Mouse (Mus musculus) gastrocnemius, postnatal 4 days (tissue): ENCODE data around the gene Crim1. TPM values are rescaled to one million over a fixed set of nuclear protein-coding genes. Genes with fewer than 3 reads are reported as not detected.

ENCODE experiments used
- DNase-seq, 2 experiments: peaks; one replicate each; pipeline ENCODE4 v3.0.0; 2021 to 2022; ENCODE audit warnings: low spot score in 2 of 2, mixed read lengths in 2 of 2
- total RNA-seq, 2 experiments: library from RNA; stranded (reverse); gene quantifications; 2 replicates each; pipeline ENCODE4 v1.2.3; 2021

The Crim1 gene
- total RNA-seq, 2 experiments from 2014 or later, result 21.1 to 26.8 TPM

GRCm38 (mm10) chr17:78366070-78366469 is 166.0 kb downstream of the Crim1 start:
- no peak for DNase-seq

GRCm38 (mm10) chr17:78368481-78368880 is 168.4 kb downstream of the Crim1 start:
- no peak for DNase-seq

- no peak for DNase-seq
These were observed 170.4 kb downstream of the Crim1 start for GRCm38 (mm10) chr17:78370445-78370844.

- no peak for DNase-seq
These were observed 173.1 kb downstream of the Crim1 start for GRCm38 (mm10) chr17:78373174-78373573.

GRCm38 (mm10) chr17:78373849-78374248 is 173.8 kb downstream of the Crim1 start:
- DNase-seq, result no peak

- no peak for DNase-seq
These were observed 174.7 kb downstream of the Crim1 start for GRCm38 (mm10) chr17:78374756-78375155.

GRCm38 (mm10) chr17:78376587-78376986 is 176.5 kb downstream of the Crim1 start:
- DNase-seq, result no peak

GRCm38 (mm10) chr17:78379079-78379729 is 179.2 kb downstream of the Crim1 start:
- DNase-seq, result no peak

- DNase-seq, result no peak
These were observed 179.7 kb downstream of the Crim1 start for GRCm38 (mm10) chr17:78379730-78380245.

- no peak for DNase-seq
These were observed 182.3 kb downstream of the Crim1 start for GRCm38 (mm10) chr17:78382321-78382720.

GRCm38 (mm10) chr17:78387665-78388064 is 187.6 kb downstream of the Crim1 start:
- no peak for DNase-seq

GRCm38 (mm10) chr17:78388101-78388847 is 188.2 kb downstream of the Crim1 start:
- DNase-seq, result no peak

- no peak for DNase-seq
These were observed 189.5 kb downstream of the Crim1 start for GRCm38 (mm10) chr17:78389573-78389972.

- no peak for DNase-seq
These were observed 192.5 kb downstream of the Crim1 start for GRCm38 (mm10) chr17:78392401-78393087.

GRCm38 (mm10) chr17:78400130-78400840 is 200.2 kb downstream of the Crim1 start:
- no peak for DNase-seq

- DNase-seq, result no peak
These were observed 201.3 kb downstream of the Crim1 start for GRCm38 (mm10) chr17:78401311-78401710.

GRCm38 (mm10) chr17:78401713-78402112 is 201.7 kb downstream of the Crim1 start:
- DNase-seq, result no peak

GRCm38 (mm10) chr17:78402174-78402573 is 202.1 kb downstream of the Crim1 start:
- DNase-seq, result no peak

- DNase-seq, result no peak
These were observed 203.2 kb downstream of the Crim1 start for GRCm38 (mm10) chr17:78403229-78403628.

GRCm38 (mm10) chr17:78403804-78404203 is 203.8 kb downstream of the Crim1 start:
- DNase-seq, result no peak

GRCm38 (mm10) chr17:78405336-78405735 is 205.3 kb downstream of the Crim1 start:
- DNase-seq, result no peak
